Comparison of ENCODE assay signal across 10 mouse cellular contexts in the genomic region with DNA sequence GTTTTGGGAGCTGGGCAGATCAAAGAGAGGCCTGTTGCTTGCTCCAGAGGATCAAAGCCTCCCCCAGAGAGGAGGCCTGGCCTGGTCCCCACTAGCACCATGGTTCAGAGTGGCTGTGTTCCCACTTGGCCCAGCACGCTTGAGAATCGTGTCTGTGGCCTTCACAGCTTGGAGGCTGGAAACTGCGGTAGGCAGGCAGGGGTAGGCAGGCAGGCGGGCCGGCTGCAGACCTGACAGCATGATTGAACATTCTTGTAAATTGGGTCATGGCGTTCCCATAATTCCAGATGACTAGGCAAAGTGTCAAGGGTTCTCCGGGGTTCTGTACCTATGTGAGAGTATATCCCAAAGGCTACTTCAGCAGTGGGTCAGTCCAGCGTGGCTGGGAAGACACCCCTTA. TPM values are rescaled to one million over a fixed set of nuclear protein-coding genes. Genes with fewer than 3 reads are reported as not detected.
DNase-seq lines count a peak whose midpoint lies in the region; ATAC-seq lines count a peak whose summit lies in the region.
"Had no signal": no experiment of that assay in that cellular context is flagged by ENCODE, and none has a peak within 500 bp of the region (broad histone marks: within the 10 kb centered on the region; RNA-seq: fewer than 3 reads in every experiment).

No protein-coding gene starts in this region.

- DNase-seq in limb, embryonic 10.5 days (ENCODE audit: low spot score), result no peak
- DNase-seq in adrenal gland, adult 8-10 months, result peak; percentile 88
- peak; percentile 72 for DNase-seq in brain, adult 2 months (ENCODE audit: low read depth, low spot score)
- no peak for DNase-seq in lung, postnatal 25 days (ENCODE audit: low spot score)
- DNase-seq in heart, postnatal 25 days (ENCODE audit: low spot score), result no peak
- no peak for DNase-seq in thymus, postnatal 36 days
- DNase-seq: kidney, postnatal 10 days; lung, postnatal 36 days had no signal

- H3K27ac ChIP-seq in limb, embryonic 12.5 days, result no peak overlapping the region
- H3K27ac ChIP-seq in limb, embryonic 10.5 days, result no peak overlapping the region
- no peak overlapping the region for H3K27ac ChIP-seq in hindbrain, embryonic 12.5 days

- H3K4me2 ChIP-seq in limb, embryonic 12.5 days, result no peak overlapping the region
- no peak overlapping the region for H3K4me2 ChIP-seq in hindbrain, embryonic 12.5 days (replicated peaks)

- intact Hi-C loops in heart, postnatal 25 days (cut with DNase I), result no loop called here

- no peak for ATAC-seq in limb, embryonic 12.5 days (ENCODE audit: insufficient number of reproducible peaks, insufficient read depth, low FRiP score, low TSS enrichment, low read depth)
- ATAC-seq in hindbrain, embryonic 12.5 days (ENCODE audit: low FRiP score), result 0 out of 2 replicates have a peak, but pooled peaks have one; percentile 33

- WGBS in limb, embryonic 12.5 days, result 39% methylated on average over 8 of the region's 8 CpGs
- 29% methylated on average over 8 of the region's 8 CpGs for WGBS in limb, embryonic 10.5 days
- 62% methylated on average over 8 of the region's 8 CpGs for WGBS in hindbrain, embryonic 12.5 days

- H3K36me3 ChIP-seq in limb, embryonic 12.5 days, result peaks cover 7% of the 10 kb centered on the region; the same call in 1 of the 2 replicates
- H3K36me3 ChIP-seq in limb, embryonic 10.5 days, result peaks cover 10% of the 10 kb centered on the region
- H3K36me3 ChIP-seq in hindbrain, embryonic 12.5 days, result no peaks in the 10 kb centered on the region

- H3K9me3 ChIP-seq in limb, embryonic 12.5 days, result no peaks in the 10 kb centered on the region
- no peaks in the 10 kb centered on the region for H3K9me3 ChIP-seq in limb, embryonic 10.5 days (replicated peaks)
- H3K9me3 ChIP-seq in hindbrain, embryonic 12.5 days (replicated peaks), result no peaks in the 10 kb centered on the region

- H3K4me3 ChIP-seq in limb, embryonic 12.5 days (replicated peaks), result no peak overlapping the region
- H3K4me3 ChIP-seq in limb, embryonic 10.5 days, result no peak overlapping the region
- no peak overlapping the region for H3K4me3 ChIP-seq in hindbrain, embryonic 12.5 days

- H3K27me3 ChIP-seq in limb, embryonic 12.5 days, result no peaks in the 10 kb centered on the region
- H3K27me3 ChIP-seq in limb, embryonic 10.5 days (ENCODE audit: low read depth, poor library complexity, severe bottlenecking), result no peaks in the 10 kb centered on the region
- no peaks in the 10 kb centered on the region for H3K27me3 ChIP-seq in hindbrain, embryonic 12.5 days

- peaks cover 30% of the 10 kb centered on the region for H3K4me1 ChIP-seq in limb, embryonic 12.5 days (replicated peaks)
- peaks cover 34% of the 10 kb centered on the region for H3K4me1 ChIP-seq in limb, embryonic 10.5 days
- H3K4me1 ChIP-seq in hindbrain, embryonic 12.5 days, result peaks cover 23% of the 10 kb centered on the region

- H3K9ac ChIP-seq in limb, embryonic 12.5 days (replicated peaks), result 0 out of 2 replicates have a peak overlapping the region, but pooled peaks have one; percentile 23
- H3K9ac ChIP-seq in hindbrain, embryonic 12.5 days, result no peak overlapping the region

RNA-seq across cellular contexts. Expression of a gene that starts 35.9 kb away (rescaled TPM):
- polyA plus RNA-seq in limb, embryonic 12.5 days (2016; fragmentation: Nextera tagmentation; extraction: Ambion mirVana), result 71.9 and 75.5 TPM in 2 replicates
- 91.1 and 92.8 TPM in 2 replicates for polyA plus RNA-seq in limb, embryonic 10.5 days (2016; fragmentation: Nextera tagmentation; extraction: Ambion mirVana)
- 100 to 1,000 TPM; 450 to 789 (median 577) TPM for total RNA-seq in adrenal gland, adult 8-10 months (2022)
- polyA plus RNA-seq in hindbrain, embryonic 12.5 days (2016; fragmentation: Nextera tagmentation; extraction: Ambion mirVana), result 68.6 and 69.3 TPM in 2 replicates
- 10 to 100 TPM; 31.4 to 37.8 TPM for total RNA-seq in heart, postnatal 25 days (2021)

Comparison
In these comparisons a context has a peak if more than half of its experiments do, and no peak if none do; other contexts are left out.
1. DNase-seq: peak in adrenal gland, adult 8-10 months (single experiment) and brain, adult 2 months (single experiment); none in limb, embryonic 10.5 days (single experiment), lung, postnatal 25 days (single experiment), heart, postnatal 25 days (single experiment) and thymus, postnatal 36 days (0 of 2).